In the genomic region with DNA sequence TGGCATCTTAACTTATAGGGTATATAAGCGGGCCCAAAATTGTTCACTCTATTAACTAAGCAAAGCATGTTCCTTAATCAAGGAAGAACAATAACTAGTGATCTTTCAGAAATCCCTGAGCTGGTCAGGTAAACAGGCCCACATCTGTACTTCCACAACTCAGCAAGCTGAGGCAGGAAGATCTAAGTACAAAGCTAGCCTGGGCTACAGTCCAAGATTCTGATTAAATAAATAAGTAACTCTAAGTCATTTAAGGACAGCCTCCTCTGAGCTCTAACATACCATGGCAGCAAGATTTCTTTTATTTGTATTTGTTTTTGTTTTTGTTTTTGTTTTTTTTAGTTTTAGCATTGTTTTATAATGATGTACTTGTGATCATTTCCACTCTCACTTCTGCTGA, we compare ENCODE assay signal across 33 mouse cellular contexts.
"Had no signal": no experiment of that assay in that cellular context is flagged by ENCODE, and none has a peak within 500 bp of the region (broad histone marks: within the 10 kb centered on the region; RNA-seq: fewer than 3 reads in every experiment).

No protein-coding gene starts in this region.

- H3K4me2 ChIP-seq: heart, embryonic 11.5 days; heart, embryonic 12.5 days; heart, embryonic 13.5 days; heart, embryonic 15.5 days; hindbrain, embryonic 12.5 days; hindbrain, embryonic 13.5 days; hindbrain, embryonic 14.5 days; hindbrain, embryonic 15.5 days; intestine, embryonic 15.5 days; kidney, embryonic 15.5 days had no signal

- ATAC-seq: hindbrain, embryonic 16.5 days; hindbrain, postnatal 0 days; inflammation-experienced regulatory T-cells, adult 6 months; intestine, embryonic 15.5 days; intestine, embryonic 16.5 days; intestine, postnatal 0 days had no signal

- H3K36me3 ChIP-seq: heart, embryonic 10.5 days; heart, embryonic 12.5 days; heart, embryonic 13.5 days; heart, embryonic 15.5 days; hindbrain, embryonic 10.5 days; hindbrain, embryonic 12.5 days; hindbrain, embryonic 13.5 days; hindbrain, embryonic 15.5 days; intestine, embryonic 15.5 days; kidney, embryonic 15.5 days had no signal

- DNase-seq: heart, postnatal 10 days; heart, postnatal 14 days; heart, postnatal 36 days; heart, postnatal 4 days; kidney, adult 11 months; kidney, adult 18-20 months; kidney, adult 8-10 months; kidney, postnatal 10 days; kidney, postnatal 25 days; kidney, postnatal 36 days; kidney, postnatal 4 days; layer of hippocampus, adult 9-11 months; layer of hippocampus, postnatal 36 days had no signal

- H3K4me3 ChIP-seq: heart, embryonic 10.5 days; heart, embryonic 12.5 days; heart, embryonic 13.5 days; heart, embryonic 15.5 days; hindbrain, embryonic 10.5 days; hindbrain, embryonic 12.5 days; hindbrain, embryonic 13.5 days; hindbrain, embryonic 15.5 days; intestine, embryonic 15.5 days; kidney, embryonic 15.5 days; layer of hippocampus, adult 2 months; left cerebral cortex, adult 2 months had no signal

- H3K4me1 ChIP-seq: hindbrain, embryonic 10.5 days; hindbrain, embryonic 12.5 days; hindbrain, embryonic 13.5 days; hindbrain, embryonic 15.5 days had no signal

- H3K9me3 ChIP-seq: heart, embryonic 10.5 days; heart, embryonic 12.5 days; heart, embryonic 15.5 days; hindbrain, embryonic 13.5 days; hindbrain, embryonic 15.5 days; intestine, embryonic 15.5 days had no signal

- H3K27ac ChIP-seq: heart, embryonic 10.5 days; heart, embryonic 13.5 days; heart, embryonic 15.5 days; hindbrain, embryonic 10.5 days; hindbrain, embryonic 12.5 days; hindbrain, embryonic 13.5 days; hindbrain, embryonic 14.5 days; hindbrain, embryonic 15.5 days; hindbrain, postnatal 0 days; intestine, embryonic 15.5 days; kidney, embryonic 15.5 days; kidney, postnatal 0 days; layer of hippocampus, adult 2 months; left cerebral cortex, adult 2 months had no signal

- H3K9ac ChIP-seq: heart, embryonic 12.5 days; heart, embryonic 13.5 days; heart, embryonic 15.5 days; hindbrain, embryonic 12.5 days; hindbrain, embryonic 13.5 days; hindbrain, embryonic 14.5 days; hindbrain, embryonic 15.5 days; intestine, embryonic 15.5 days; kidney, embryonic 15.5 days had no signal

- H3K27me3 ChIP-seq: heart, embryonic 12.5 days; heart, embryonic 13.5 days; heart, embryonic 15.5 days; hindbrain, embryonic 12.5 days; hindbrain, embryonic 13.5 days; hindbrain, embryonic 15.5 days; intestine, embryonic 15.5 days; kidney, embryonic 15.5 days had no signal
